Mouse (Mus musculus) yolk sac, embryonic 10.5 days (tissue): ENCODE data around the gene Gal3st2c.
"Not testable (repeated sequence)": the region's sequence is repeated elsewhere in the genome, so short reads cannot be mapped to it uniquely, and the experiment has no call there.

Experiments
- DNase-seq: peaks from one replicate; pipeline ENCODE4 v3.0.0-alpha.2; 2017; ENCODE audit warnings: low spot score

Gal3st2c gene

DNA sequence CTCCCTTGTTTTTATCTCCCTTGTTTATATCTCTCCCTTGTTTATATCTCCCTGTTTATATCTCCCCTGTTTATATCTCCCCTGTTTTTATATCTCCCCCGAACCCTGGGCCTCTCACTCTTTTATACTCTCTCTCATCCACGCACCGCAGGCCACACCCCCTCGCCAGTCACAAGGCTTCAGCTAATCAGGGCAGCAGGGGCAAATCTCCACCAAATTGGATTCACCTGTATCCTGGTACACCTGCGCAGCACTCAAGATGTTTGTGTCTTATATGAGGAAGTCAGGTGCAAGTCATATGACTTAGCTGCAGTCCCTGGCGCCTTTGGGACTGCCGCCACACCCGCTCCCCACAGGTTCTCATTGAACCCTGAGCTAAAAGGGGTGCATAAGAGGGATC is at the start of gene Gal3st2c:
Gal3st2c (plus strand) TSS at position 301 of the 400 bp plus-strand sequence.
- DNase-seq: not testable (repeated sequence)

DNA sequence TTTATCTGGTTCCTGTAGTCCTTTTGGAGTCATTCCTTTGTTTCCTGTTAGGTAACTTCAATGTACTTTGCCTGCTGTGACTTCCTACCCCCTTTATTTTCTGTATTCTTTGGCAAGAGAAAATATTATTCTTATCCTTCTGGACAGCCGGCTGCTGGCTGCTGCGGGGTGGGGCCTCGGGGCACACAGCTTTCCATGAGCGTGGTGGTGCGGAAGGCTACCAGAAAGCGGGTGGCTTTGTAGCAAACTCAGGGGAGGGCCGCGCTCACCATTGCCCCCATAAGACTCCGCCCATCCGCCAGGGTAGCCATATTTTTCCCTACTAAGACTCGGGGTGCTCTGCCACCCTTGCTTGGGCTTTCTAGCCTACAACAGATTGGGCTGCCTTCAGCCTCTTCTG is 41.2 kb upstream of the Gal3st2c start:
- not testable (repeated sequence) for DNase-seq

DNA sequence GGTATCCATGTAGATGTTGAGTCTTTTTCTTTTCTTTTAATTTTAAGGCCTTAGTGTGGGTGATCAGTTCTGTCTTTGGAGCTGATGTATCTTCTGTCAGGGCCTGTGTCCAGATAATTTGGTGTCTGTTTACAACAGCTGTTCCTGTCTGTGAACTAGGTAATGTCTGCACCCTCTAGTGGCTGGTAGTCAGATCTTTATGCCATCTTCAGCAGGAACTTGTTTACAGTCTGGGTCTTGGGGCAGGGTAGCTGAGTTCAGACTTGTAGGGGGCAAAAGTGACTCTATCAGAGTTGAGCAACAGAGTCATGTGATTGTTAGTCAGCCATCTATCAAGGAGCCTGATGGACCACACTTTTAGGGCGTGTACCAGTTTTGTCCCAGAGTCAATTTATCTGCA is 23.8 kb upstream of the Gal3st2c start:
- not testable (repeated sequence) for DNase-seq

DNA sequence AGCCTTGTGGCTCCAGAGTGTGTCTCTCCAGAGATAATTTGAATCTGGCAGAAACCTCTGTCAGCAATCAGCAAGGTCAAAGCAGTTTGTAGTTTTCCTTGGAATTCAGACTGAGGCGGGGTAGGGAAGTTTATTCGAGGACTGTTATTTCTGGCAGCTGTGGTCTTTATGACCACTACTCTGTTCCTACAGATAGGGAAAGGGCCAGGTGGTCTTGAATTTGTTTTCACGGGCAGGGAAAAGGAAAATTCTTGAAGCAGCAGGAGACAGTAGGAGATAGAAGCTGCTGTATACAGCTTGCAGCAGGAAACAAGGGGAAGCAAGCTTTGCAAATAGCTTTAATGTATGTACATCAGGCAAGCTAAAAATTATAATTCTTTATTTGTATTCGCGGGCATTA is 19.9 kb upstream of the Gal3st2c start:
- not testable (repeated sequence) for DNase-seq

DNA sequence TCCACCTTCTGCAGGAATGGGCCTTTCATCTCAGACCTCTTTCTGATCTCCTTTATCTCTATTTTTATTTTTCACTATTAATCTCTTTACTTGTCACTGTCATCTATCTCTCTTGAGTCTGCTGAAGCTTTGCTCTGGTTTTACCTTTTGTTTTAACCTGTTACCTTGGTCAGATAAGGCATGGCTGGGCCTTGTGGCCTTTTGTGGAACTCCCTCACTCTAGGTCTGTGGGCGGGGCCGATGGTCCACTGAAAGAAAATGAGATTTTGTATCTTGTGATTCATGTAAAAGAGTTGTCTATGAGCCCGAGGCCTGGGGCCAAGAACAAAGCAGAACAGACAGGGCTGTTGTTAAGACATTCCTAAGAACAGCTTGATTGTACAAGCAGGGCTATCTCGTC is 19.5 kb upstream of the Gal3st2c start:
- not testable (repeated sequence) for DNase-seq

DNA sequence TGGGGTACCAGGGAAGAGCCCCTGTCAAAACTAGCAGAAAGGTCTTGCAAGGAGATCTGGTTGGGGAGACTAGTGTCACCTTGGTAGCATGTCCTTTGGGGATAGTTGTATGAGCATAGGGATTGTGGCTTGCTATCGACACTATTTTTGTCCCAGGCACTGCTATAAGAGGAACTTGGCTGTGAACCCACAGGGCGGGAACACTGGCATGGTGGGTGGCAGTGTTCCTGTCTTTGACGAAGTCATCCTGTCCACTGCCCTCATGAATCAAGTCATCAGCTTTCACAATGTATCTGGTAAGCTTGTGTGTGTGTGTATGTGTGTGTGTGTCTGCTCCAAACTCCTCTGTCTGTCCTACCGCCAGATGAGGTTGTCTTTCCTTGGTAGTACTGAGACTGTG is 14.5 kb upstream of the Gal3st2c start:
- not testable (repeated sequence) for DNase-seq

DNA sequence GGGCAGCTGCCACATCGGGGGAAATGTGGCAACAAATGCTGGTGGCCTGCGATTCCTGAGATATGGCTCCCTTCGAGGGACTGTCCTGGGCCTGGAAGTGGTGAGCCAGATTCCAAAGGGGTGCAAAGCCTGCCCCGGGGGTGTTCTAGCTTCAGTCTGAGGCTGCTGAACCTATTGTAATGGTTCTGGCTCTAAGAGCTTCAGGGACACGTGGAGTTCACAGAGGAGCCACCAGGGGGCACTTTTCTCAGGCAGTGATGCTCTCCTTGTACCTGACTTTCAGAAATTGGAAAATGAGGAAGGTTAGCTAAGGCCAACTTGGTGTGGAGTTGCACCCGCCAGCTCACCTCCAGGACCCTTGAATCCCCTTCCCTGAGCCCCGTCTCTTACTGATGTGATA is 12.0 kb upstream of the Gal3st2c start:
- DNase-seq: not testable (repeated sequence)

DNA sequence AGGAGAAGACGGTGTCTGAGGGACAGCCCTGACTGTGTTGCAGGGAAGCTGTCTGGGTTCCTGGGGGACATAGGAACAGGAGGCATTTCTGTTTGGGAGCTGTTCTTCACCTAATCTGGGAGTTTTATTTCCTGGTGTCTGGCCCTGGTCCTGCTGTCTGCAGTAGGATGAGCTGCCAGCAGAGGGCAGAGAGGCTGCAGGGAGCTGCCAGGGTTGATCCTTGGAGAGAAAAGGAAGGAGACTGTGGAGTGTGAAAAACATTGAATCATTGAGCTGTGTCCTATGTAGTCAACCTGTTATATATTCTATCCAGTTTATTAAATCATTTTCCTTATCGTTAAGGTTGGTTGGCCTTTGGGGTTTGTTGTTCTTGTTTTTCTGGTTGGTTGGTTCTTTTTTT is 9.4 kb upstream of the Gal3st2c start:
- DNase-seq: not testable (repeated sequence)

DNA sequence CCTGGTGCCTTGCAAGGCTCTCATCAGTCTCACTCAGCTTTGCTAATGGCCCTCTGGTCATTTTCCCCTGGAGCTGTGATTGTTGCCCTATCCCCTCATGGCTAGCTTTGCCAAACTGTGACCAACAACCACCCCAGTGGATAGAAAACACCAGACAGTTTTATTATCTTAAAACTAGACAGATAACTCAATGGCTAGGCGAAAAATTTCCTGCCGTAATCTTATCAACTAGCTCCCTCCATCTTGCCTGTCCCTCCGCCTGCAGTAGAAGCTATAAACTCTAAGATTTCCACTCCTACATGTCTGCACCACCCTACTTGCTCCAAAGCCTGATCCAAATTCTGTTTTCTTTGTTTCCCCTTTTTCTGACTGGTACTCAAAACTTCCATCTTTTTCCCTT is 4.1 kb upstream of the Gal3st2c start:
- no peak for DNase-seq

DNA sequence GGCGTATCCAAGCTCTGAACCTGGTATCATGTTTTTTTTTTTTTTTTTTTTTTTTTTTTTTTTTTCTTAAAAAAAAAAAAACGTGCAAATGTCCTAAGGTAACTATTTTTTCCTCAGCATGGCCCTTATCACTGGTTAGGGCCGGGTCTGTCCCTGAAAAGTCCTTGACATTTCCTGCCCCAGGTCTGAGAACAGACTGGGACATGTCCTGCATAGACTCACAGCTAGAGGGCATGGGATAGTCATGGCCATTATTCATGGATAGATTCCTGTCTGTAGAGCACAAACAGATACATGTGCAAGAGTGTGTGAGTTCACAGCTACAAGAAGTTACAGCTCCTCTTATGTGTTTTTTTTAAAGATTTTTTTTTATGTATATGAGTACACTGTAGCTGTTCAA is 1.5 kb upstream of the Gal3st2c start:
- DNase-seq: no peak

DNA sequence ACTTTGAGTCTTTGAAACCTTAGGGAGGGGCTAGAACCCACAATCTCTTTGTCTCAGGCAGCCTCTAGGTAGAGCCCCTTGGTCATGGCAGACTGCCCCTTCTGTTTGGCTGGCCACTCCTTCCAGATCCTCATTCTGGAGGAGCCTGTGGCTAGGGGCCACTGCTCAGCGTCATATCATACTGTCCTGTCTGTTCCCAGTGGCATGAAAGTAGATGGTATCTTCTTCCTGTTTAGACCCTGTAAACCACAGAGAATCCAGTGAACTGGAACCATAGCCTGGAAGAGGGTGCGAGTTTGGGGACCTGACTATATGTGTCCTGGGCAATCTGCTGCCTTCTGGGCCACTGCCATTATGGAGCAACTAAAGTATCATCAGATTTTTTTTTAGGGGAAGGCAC is 759 bp downstream of the Gal3st2c start:
- not testable (repeated sequence) for DNase-seq

DNA sequence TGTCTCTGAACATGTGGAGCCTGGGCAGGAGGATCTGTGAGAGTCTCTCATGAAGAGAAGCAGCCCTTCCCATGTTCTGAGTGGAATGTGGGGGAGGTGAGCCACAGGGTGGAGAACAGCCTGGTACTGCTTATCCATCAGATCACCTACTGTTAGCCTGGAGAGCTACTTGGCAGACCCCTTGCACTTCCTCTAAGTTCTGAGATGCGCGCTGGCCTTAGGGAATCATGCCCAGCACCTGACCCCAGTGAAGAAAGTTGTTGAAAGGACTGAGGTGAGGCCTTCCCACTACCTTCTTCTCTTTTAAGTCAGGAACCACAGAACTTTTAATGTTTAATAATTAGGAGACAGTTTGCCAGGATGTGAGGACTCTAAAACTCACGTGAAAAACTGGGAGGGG is 1.2 kb downstream of the Gal3st2c start:
- not testable (repeated sequence) for DNase-seq

DNA sequence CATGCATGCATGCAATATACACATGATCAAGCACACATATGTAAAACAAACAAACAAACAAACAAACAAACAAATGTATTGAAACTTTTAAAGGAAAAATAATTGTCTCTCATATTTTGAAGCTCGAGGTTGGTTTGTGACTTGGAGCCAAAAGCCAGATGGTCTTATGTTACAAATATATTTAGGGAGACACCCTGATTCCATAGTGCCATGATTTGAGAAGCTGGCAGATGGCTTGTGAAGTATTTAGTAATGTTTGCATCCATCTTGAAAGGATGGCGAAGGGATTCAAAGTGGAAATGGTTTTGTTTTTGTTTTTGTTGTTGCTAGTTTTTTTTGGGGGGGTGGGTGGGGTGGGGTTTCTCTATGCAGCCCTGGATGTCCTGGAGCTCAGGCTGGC is 10.7 kb downstream of the Gal3st2c start:
- no peak for DNase-seq

DNA sequence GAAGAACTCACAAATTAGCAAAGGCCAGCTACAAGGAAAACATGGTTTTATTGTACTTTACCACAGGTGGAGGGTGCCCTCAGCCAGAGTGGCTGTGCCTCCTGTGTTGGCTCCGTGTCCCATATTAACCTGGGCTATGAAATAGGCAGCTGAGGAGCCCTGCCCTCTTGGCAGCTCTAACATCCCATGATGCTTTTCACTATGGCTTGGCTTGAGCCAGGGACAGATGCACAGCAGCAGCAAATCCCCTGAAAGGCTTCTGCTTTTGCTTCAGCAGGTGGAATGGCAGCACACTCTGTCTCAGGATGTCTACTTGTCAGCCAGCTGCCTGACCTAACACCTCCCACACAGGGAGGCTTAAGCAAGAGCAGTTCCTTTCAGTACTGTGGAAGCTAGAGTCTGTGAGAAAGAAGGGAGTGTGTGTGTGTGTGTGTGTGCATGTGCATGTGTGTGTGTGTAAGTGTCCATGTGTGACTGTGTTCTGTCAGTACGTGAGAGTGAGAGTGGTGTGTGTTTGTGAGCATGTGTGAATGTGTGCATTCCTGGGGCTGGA is 15.7 kb downstream of the Gal3st2c start:
- not testable (repeated sequence) for DNase-seq

DNA sequence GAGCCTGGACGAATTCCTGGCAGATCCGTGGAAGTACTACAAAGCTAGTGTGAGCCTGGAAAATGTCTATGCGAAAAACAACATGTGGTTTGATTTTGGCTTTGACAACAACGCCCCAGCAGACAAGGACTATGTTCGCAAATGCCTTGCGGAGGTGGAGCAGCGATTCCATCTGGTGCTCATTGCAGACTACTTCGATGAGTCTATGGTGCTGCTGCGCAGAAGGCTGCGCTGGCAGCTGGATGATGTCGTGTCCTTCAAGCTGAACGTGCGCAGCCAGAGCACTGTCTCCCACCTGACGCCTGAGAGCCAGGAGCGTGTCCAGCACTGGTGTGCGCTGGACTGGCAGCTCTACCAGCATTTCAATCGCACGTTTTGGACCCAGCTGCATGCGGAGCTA is 18.5 kb downstream of the Gal3st2c start:
- not testable (repeated sequence) for DNase-seq

DNA sequence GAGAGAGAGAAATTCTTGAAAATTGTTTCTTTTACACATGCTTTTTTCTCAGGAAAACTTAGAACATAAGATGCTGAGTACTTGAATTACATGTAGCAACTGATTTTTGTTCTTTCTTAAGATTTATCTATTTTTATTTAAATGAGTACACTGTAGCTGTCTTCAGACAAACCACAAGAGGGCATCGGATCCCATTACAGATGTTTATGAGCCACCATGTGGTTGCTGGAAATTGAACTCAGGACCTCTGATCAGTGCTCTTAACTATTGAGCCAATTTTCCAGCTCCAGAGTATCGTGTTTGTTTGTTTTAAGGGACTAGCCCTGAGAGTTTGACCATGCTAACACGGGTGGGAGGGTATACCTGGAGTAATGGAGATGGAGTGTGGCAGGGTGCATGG is 21.3 kb downstream of the Gal3st2c start:
- no peak for DNase-seq

DNA sequence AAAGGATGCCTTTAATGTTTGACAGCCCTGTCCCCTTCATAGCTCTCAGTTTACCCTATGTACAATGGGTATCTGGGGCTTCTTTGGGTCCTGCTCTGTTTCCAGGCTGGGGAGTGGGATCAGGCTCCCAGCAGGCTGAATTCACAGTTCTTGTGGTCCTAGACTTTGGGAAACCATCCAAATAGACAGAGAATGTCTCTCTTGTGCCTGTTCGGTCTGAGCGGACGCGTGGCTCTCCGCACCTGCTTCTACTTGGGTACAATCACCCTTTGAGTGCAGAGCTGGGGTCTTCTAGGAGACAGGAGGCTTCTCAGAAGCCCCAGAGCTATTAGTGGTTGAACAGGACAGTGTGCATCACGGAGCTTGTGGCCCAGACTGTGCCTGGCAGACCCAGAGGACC is 29.8 kb downstream of the Gal3st2c start, which contains the start of gene Neu4:
Neu4 (plus strand) TSS at position 301 of the 400 bp plus-strand sequence.
- no peak for DNase-seq

DNA sequence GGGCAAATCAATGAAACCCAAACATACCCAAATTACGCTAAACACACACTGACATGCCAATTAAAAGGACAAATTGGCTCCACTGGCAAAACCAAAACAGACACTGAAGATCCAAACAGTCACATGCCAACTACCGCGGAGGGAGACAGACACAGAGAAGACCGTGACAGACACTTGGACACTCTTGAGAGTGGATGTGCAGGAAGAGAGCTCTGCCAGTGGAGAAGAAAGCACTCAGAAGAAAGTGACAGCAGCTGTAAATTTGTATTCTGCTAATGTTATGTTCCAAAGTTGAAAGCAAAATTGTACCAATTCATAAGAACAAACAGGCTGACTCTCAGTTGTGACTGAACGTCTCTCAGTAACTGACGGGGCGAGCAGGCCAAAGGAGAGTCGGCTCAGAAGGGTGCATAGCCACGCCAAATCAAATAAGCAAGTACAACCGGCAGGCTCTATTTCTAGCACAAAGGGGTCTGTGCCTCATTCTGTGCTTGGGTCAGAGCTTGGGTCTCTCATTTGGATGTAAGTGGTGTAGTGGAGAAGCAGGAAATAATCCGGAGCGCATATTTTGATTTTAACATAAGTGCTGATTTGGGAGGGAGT is 37.3 kb downstream of the Gal3st2c start:
- no peak for DNase-seq

DNA sequence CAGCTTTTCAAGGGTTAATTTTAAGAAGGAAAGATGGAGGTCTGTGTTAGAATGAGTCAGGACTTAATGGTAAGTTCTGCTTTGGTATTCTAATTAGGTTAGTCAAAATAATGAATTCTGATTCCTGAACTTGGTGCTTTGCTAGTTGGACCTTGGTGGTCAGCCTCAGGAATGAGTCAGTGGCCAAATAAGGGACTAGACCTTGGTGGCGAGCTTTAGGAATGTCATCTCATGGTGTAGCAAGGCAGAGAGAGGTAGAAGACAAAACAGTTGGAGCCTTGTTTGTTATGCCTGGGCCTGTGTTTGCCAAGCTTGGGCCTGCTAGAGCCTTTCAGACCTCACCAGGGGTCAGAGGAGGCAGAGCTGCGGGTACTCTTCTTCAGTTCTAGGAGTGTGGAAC is 38.4 kb downstream of the Gal3st2c start:
- no peak for DNase-seq

DNA sequence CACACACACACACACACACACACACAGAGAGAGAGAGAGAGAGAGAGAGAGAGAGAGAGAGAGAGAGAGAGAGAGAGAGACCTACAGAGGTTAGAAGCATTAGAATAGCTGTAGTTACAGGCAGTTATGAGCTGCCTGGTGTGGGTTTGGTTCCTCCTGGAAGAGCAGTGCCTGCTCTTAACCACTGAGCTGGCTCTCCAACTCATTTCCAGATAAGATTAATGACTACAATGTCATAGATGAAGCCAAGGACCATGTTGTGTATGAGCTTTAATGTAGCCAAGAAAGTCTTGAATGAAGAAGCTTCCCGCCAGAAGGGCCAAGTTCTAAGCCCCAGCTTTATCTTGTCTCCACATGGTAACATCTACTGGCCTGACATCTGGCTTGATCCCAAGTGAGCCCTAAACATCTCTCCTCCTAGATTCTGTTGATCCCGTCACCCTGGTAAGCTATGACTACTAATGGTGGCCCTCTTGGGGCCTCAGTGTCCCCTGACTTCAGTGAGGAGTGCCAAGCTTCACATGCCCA is 42.8 kb downstream of the Gal3st2c start:
- no peak for DNase-seq

DNA sequence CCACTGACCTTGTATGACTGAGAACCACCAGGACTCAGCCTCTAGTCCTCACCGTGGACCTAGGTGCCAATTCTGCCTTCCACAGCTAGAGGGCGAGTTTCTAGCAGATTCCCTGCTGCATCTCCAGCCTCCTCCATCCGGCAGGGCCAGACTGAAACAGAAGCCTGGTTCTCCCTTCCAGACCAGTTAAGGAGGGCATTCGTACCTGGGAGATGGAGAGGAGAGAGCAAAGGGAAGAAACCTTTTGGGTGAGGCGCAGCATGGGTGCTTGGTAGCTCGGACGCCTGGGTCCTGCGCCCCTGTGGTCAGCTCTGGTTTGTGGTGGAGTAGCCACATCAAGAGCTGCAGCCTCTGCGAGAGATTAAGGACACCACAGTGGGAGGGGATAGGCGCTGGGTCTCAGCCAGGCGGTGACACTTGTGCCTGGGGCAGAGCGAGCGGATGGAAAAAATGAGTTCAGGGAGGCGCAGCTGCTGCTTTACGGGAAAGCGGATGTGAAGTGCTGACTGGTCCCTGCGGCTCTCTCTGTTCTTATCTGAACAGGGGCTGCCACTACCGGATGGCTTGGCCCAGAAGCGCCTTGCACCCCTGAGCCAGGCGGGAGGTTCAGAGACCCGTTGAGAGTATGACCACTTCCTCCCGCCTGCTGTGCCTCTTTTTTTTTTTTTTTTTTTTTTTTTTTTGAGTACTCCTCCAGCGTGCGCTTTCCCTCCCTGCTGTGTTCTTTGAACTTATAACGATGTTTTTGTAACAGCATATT is 44.9 kb downstream of the Gal3st2c start:
- DNase-seq: peak; percentile 64

DNA sequence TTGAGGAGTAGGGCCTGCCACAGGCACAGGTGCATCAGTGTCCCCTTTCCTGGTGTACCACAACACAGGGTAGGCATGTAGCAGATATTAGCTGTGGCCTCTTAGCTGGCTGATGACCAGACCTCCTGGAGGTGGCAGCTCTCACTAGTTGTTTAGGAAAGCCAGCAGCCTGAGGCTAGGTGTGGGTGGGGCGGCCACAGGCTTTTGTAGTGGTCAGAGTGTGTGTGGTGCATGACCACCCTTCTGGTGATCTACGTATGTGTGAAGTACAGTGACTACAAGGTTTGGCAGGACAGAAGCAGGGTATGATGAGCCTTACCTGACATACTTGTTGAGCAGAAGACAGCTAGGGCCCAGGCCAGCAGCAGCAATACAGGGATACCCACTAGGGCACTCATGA is 50.1 kb downstream of the Gal3st2c start:
- DNase-seq: no peak

DNA sequence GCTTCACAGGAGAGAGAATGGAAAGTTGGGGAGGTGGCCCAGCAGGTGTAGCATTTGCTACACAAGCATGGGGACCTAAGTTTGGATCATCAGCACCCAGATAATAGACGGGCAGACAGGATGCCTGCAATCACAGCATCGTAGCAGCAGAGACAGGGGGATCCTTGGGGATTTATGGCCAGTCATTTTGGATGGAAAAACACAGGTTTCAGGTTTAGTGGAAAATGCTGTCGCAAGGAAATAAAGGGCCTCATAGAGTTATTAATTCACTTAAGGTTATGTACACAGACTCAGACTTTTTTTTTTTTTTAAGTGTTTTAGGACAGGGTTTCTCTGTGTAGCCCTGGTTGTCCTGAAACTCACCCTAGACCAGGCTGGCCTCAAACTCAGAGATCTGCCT is 55.2 kb downstream of the Gal3st2c start:
- no peak for DNase-seq
